Mouse (Mus musculus) Patski (cell line): ENCODE measurements around the gene Olfr974. TPM values are rescaled to one million over a fixed set of nuclear protein-coding genes. Genes with fewer than 3 reads are reported as not detected.
"Not testable (repeated sequence)": the region's sequence is repeated elsewhere in the genome, so short reads cannot be mapped to it uniquely, and the experiment has no call there.

Experiments used
- ATAC-seq: fragments of 100-300 bp; one replicate; pipeline ENCODE4 v1.8.0; 2021
- CTCF ChIA-PET: fragments of 350-600 bp; sonication (Branson Sonifier 250); formaldehyde crosslinking; loops from one replicate; lab custom pipeline; 2022; ENCODE audit warnings: inconsistent platforms; lab: Charles Lee
- POLR2A ChIA-PET: fragments of 350-600 bp; sonication (Branson Sonifier 250); formaldehyde crosslinking; loops from one replicate; lab custom pipeline; 2022; ENCODE audit warnings: antibody characterized with exemption, inconsistent platforms; lab: Charles Lee
- DNase-seq: peaks from one replicate; pipeline ENCODE4 v3.0.0-alpha.2; 2011; ENCODE audit warnings: low read depth, low spot score
- H3K27me3 ChIP-seq: fragments of 371-371 bp; one replicate; pipeline ENCODE4 v1.5.1; 2021
- CTCF ChIP-seq: fragments of 100-300 bp; IDR thresholded peaks from one replicate; pipeline ENCODE4 v1.5.1; 2021
- in situ Hi-C: fragments of 300-500 bp; cut with MboI; formaldehyde crosslinking; loops from 3 replicates; pipeline ENCODE4 v1.11.1; 2018; ENCODE audit warnings: low pct_unique_long_range_greater_than_20kb, mixed read lengths
- polyA plus RNA-seq: library from polyadenylated mRNA; unstranded; gene quantifications from one replicate; pipeline ENCODE4 v1.2.3, GENCODE M21; 2021

Olfr974 gene
- not detected for polyA plus RNA-seq

GRCm38 (mm10) chr9:39937201-39937600, at the start of gene Olfr974:
TSS of gene Olfr974 (plus strand) at chr9:39937501.
- in situ Hi-C loops: no loop called here
- CTCF ChIA-PET: no interaction called here
- no peak for TF ChIP-seq CTCF
- ATAC-seq: no peak
- H3K27me3 ChIP-seq: no peaks in the 10 kb centered on the region
- POLR2A ChIA-PET: no interaction called here
- no peak for DNase-seq

- in situ Hi-C loops: no loop called here
- no peak for TF ChIP-seq CTCF
- DNase-seq (no peak), ATAC-seq (no peak)
- peaks cover 9% of the 10 kb centered on the region for H3K27me3 ChIP-seq
- POLR2A ChIA-PET: no interaction called here
- CTCF ChIA-PET: interaction anchor here (1.6 kb wide), 1 partner anchor 12 kb away, joined by 4 read pairs; no protein-coding TSS in a partner anchor
Measured at GRCm38 (mm10) chr9:39905106-39905505, 32.2 kb upstream of the Olfr974 start.

GRCm38 (mm10) chr9:39907036-39907435, 30.3 kb upstream of the Olfr974 start, which contains the start of gene Olfr229:
TSS of gene Olfr229 (plus strand) at chr9:39907336.
- H3K27me3 ChIP-seq: peaks cover 9% of the 10 kb centered on the region
- no peak for TF ChIP-seq CTCF
- ChIA-PET POLR2A (no interaction called here), CTCF (no interaction called here)
- no peak for ATAC-seq
- DNase-seq: no peak
- in situ Hi-C loops: no loop called here

GRCm38 (mm10) chr9:39909939-39910338, 27.4 kb upstream of the Olfr974 start:
- H3K27me3 ChIP-seq: peaks cover 9% of the 10 kb centered on the region
- in situ Hi-C loops: no loop called here
- DNase-seq (no peak), ATAC-seq (no peak)
- ChIA-PET CTCF (no interaction called here), POLR2A (no interaction called here)
- no peak for TF ChIP-seq CTCF

GRCm38 (mm10) chr9:39927975-39928836, 9.1 kb upstream of the Olfr974 start:
- in situ Hi-C loops, POLR2A ChIA-PET, CTCF ChIA-PET: not testable (repeated sequence)

GRCm38 (mm10) chr9:39928837-39929236, 8.5 kb upstream of the Olfr974 start:
- CTCF ChIA-PET, DNase-seq, in situ Hi-C loops, ATAC-seq, POLR2A ChIA-PET, H3K27me3 ChIP-seq: not testable (repeated sequence)

More at GRCm38 (mm10) chr9:39927975-39928836, 9.1 kb upstream of the Olfr974 start:
- ATAC-seq, H3K27me3 ChIP-seq, DNase-seq: not testable (repeated sequence)

- no peaks in the 10 kb centered on the region for H3K27me3 ChIP-seq
- ATAC-seq (no peak), DNase-seq (no peak)
- no peak for TF ChIP-seq CTCF
- CTCF ChIA-PET: no interaction called here
- in situ Hi-C loops: no loop called here
- POLR2A ChIA-PET: no interaction called here
Measured at GRCm38 (mm10) chr9:39951946-39952345, 14.6 kb downstream of the Olfr974 start, which contains the start of gene Olfr975. TSS of gene Olfr975 (minus strand) at chr9:39952046.

- in situ Hi-C loops, CTCF ChIA-PET, H3K27me3 ChIP-seq, POLR2A ChIA-PET, DNase-seq, ATAC-seq: not testable (repeated sequence)
Measured at GRCm38 (mm10) chr9:39961033-39961432, 23.7 kb downstream of the Olfr974 start, which contains the start of gene Olfr976. TSS of gene Olfr976 (minus strand) at chr9:39961133.

- CTCF ChIA-PET, H3K27me3 ChIP-seq, ATAC-seq, DNase-seq, in situ Hi-C loops, POLR2A ChIA-PET: not testable (repeated sequence)
Measured at GRCm38 (mm10) chr9:39976581-39977145, 39.4 kb downstream of the Olfr974 start.

- in situ Hi-C loops: no loop called here
- POLR2A ChIA-PET: no interaction called here
- no peak for ATAC-seq
- DNase-seq: no peak
- CTCF ChIA-PET: interaction anchor here (1.0 kb wide), 1 partner anchor 13 kb away, joined by 3 read pairs; no protein-coding TSS in a partner anchor
- no peak for TF ChIP-seq CTCF
- no peaks in the 10 kb centered on the region for H3K27me3 ChIP-seq
Measured at GRCm38 (mm10) chr9:39991813-39992212, 54.5 kb downstream of the Olfr974 start, which contains the start of gene Olfr978. TSS of gene Olfr978 (plus strand) at chr9:39992113.

Other genes starting within 250 kb of the Olfr974 start
- gene Olfr149, start 230.4 kb upstream of the Olfr974 start, polyA plus RNA-seq: not detected
- gene Olfr965, start 226.1 kb upstream of the Olfr974 start, polyA plus RNA-seq: not detected
- gene Olfr150, start 206.5 kb upstream of the Olfr974 start, polyA plus RNA-seq: not detected
- not detected for gene Olfr967, start 191.3 kb upstream of the Olfr974 start, polyA plus RNA-seq
- not detected for gene Olfr968, start 154.2 kb upstream of the Olfr974 start, polyA plus RNA-seq
- gene Olfr969, start 146.6 kb upstream of the Olfr974 start, polyA plus RNA-seq: not detected
- gene Olfr970, start 128.6 kb upstream of the Olfr974 start, polyA plus RNA-seq: not detected
- gene Olfr971, start 100.6 kb upstream of the Olfr974 start, polyA plus RNA-seq: not detected
- not detected for gene Olfr972, start 71.1 kb upstream of the Olfr974 start, polyA plus RNA-seq
- not detected for gene Olfr229, start 30.2 kb upstream of the Olfr974 start, polyA plus RNA-seq
- not detected for gene Olfr975, start 14.5 kb downstream of the Olfr974 start, polyA plus RNA-seq
- gene Olfr976, start 23.6 kb downstream of the Olfr974 start, polyA plus RNA-seq: not detected
- gene Olfr978, start 54.6 kb downstream of the Olfr974 start, polyA plus RNA-seq: not detected
- gene Olfr979, start 66.0 kb downstream of the Olfr974 start, polyA plus RNA-seq: 0.05 TPM
- not detected for gene Olfr980, start 72.1 kb downstream of the Olfr974 start, polyA plus RNA-seq
- not detected for gene Olfr981, start 84.0 kb downstream of the Olfr974 start, polyA plus RNA-seq
- not detected for gene Olfr982, start 136.3 kb downstream of the Olfr974 start, polyA plus RNA-seq
- gene Olfr983, start 156.1 kb downstream of the Olfr974 start, polyA plus RNA-seq: not detected
- not detected for gene Olfr984, start 176.7 kb downstream of the Olfr974 start, polyA plus RNA-seq
- gene Olfr985, start 192.7 kb downstream of the Olfr974 start, polyA plus RNA-seq: not detected
- not detected for gene Tmem225, start 210.6 kb downstream of the Olfr974 start, polyA plus RNA-seq
- gene Olfr986, start 243.4 kb downstream of the Olfr974 start, polyA plus RNA-seq: not detected